Mouse (Mus musculus): ENCODE results near the gene Vmn1r3.
A peak's percentile ranks its signal among the peaks of the same experiment; 100 is the strongest.
"Not testable (repeated sequence)": the region's sequence is repeated elsewhere in the genome, so short reads cannot be mapped to it uniquely, and the experiment has no call there.

Gene Vmn1r3

GRCm38 (mm10) chr4:3185258-3185657 is at the start of gene Vmn1r3:
Vmn1r3 (minus strand) TSS chr4:3185358.
- not testable (repeated sequence) for DNase-seq (ENCODE audit: extremely low read depth, insufficient read length, low spot score)

GRCm38 (mm10) chr4:3232053-3232452 is 46.9 kb upstream of the Vmn1r3 start:
- DNase-seq (ENCODE audit: extremely low read depth, insufficient read length, low spot score) = no peak

GRCm38 (mm10) chr4:3230908-3231684 is 45.9 kb upstream of the Vmn1r3 start:
- DNase-seq (ENCODE audit: extremely low read depth, insufficient read length, low spot score) = no peak

- no peak for DNase-seq (ENCODE audit: extremely low read depth, insufficient read length, low spot score)
These were observed 44.4 kb upstream of the Vmn1r3 start for GRCm38 (mm10) chr4:3229532-3229931.

GRCm38 (mm10) chr4:3228476-3228875 is 43.3 kb upstream of the Vmn1r3 start:
- peak; percentile 50 for DNase-seq (ENCODE audit: extremely low read depth, insufficient read length, low spot score)

- DNase-seq (ENCODE audit: extremely low read depth, insufficient read length, low spot score) = no peak
These were observed 42.6 kb upstream of the Vmn1r3 start for GRCm38 (mm10) chr4:3227751-3228150.

DNA sequence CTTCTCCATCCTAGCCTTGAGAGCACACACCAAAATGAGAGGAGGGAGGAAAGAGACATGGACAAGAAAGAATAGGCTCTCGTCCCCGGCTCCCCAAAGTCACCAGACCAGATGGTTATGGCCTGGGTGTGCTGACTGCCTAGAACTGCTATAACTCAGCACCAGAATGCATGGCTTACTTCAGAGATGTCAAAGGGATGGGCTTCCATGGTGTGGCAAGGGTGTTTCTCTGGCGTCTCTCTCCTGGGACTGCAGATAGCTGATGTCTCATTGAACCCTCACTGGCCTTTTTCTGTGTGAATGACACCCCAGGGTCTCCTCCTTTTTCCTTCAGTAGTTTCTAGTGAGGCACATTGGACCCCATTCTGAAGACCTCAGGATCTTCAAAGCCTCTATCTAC is 41.3 kb upstream of the Vmn1r3 start:
- no peak for DNase-seq (ENCODE audit: extremely low read depth, insufficient read length, low spot score)

DNA sequence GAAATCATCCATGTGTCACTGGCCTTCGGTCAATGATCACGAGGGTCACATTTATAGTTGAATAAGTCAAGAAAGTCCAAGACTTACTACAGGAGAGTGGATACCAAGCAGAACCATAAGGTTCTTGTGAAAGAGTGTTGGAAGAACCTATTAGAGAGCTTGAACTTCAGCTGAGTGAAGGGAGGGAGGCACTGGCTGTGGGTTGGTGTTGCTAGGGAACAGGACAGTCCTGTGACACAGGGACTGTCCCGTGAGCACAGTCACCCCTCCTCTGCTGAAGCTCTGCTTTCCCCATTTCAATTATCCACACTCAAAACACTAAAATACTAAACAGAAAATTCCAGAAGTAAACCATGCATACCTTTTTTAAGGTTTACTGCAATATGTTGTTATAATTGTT is 40.3 kb upstream of the Vmn1r3 start:
- DNase-seq (ENCODE audit: extremely low read depth, insufficient read length, low spot score) = not testable (repeated sequence)

- DNase-seq (ENCODE audit: extremely low read depth, insufficient read length, low spot score) = not testable (repeated sequence)
These were observed 39.7 kb upstream of the Vmn1r3 start for GRCm38 (mm10) chr4:3224848-3225247.

GRCm38 (mm10) chr4:3223483-3224209 is 38.5 kb upstream of the Vmn1r3 start:
- not testable (repeated sequence) for DNase-seq (ENCODE audit: extremely low read depth, insufficient read length, low spot score)

- not testable (repeated sequence) for DNase-seq (ENCODE audit: extremely low read depth, insufficient read length, low spot score)
These were observed 31.2 kb upstream of the Vmn1r3 start for GRCm38 (mm10) chr4:3216382-3216781.

- not testable (repeated sequence) for DNase-seq (ENCODE audit: extremely low read depth, insufficient read length, low spot score)
These were observed 28.2 kb upstream of the Vmn1r3 start for GRCm38 (mm10) chr4:3213349-3213748.

DNA sequence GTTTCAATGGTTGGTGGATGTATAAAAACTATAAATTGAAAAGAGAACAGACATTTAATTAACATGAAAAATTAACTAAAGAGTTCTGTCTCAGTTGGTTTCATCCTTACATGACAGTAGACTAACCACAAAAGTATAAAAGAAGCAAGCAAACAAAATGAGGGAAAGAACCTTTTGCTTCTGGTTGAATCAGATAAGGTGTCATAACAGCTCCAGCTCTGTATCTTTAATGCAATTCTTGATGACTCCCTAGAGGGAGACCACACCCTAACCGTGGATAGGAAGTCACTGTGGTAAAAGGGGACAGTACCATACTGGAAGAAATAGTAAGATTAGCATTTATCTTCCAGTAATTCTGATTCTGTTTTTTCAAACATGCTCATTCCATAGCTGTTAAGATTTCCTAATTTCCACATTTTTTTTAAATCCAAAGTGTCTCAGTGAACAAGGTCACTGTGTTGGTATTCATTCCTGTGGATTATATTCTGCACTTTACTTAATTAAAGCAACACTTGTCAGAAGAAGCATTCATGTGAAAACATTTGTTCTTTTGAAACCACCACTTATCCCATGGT is 24.6 kb upstream of the Vmn1r3 start:
- DNase-seq (ENCODE audit: extremely low read depth, insufficient read length, low spot score) = not testable (repeated sequence)

DNA sequence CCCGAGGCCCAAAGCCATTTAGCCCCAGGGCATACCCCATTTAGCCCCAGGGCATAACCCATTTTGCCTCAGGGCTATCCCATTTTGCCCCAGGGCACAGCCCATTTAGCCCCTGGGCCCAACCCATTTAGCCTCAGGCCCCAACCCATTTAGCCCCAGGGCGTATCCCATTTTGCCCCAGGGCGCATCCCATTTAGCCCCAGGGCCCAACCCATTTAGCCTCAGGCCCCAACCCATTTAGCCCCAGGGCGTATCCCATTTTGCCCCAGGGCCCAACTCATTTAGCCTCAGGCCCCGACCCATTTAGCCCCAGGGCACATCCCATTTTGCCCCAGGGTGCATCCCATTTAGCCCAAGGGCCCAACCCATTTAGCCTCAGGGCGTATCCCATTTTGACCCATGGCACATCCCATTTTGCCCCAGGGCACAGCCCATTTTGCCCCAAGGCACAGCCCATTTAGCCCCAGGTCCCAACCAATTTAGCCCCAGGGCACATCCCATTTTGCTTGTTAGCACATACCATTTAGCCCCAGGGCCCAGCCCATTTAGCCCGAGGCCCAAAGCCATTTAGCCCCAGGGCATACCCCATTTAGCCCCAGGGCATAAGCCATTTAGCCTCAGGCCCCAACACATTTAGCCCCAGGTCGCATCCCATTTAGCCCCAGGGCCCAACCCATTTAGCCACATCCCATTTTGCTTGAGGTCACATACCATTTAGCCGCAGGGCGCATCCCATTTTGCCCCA is 8.2 kb downstream of the Vmn1r3 start:
- DNase-seq (ENCODE audit: extremely low read depth, insufficient read length, low spot score) = not testable (repeated sequence)

GRCm38 (mm10) chr4:3176195-3176594 is 9.0 kb downstream of the Vmn1r3 start:
- DNase-seq (ENCODE audit: extremely low read depth, insufficient read length, low spot score) = not testable (repeated sequence)

DNA sequence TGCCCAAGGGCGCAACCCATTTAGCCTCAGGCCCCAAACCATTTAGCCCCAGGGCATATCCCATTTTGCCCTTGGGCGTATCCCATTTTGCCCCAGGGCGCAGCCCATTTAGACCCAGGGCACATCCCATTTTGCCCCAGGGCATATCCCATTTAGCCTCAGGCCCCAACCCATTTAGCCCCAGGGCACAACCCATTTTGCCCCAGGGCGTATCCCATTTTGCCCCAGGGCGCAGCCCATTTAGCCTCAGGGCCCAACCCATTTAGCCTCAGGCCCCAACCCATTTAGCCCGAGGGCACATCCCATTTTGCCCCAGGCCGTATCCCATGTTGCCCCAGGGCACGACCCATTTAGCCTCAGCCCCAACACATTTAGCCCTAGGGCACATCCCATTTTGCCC is 9.4 kb downstream of the Vmn1r3 start:
- not testable (repeated sequence) for DNase-seq (ENCODE audit: extremely low read depth, insufficient read length, low spot score)

- DNase-seq (ENCODE audit: extremely low read depth, insufficient read length, low spot score) = not testable (repeated sequence)
These were observed 10.6 kb downstream of the Vmn1r3 start for GRCm38 (mm10) chr4:3174586-3174985.

GRCm38 (mm10) chr4:3167020-3167419 is 18.1 kb downstream of the Vmn1r3 start, which contains the start of gene Vmn1r2:
Vmn1r2 (plus strand) TSS chr4:3167320.
- not testable (repeated sequence) for DNase-seq (ENCODE audit: extremely low read depth, insufficient read length, low spot score)

GRCm38 (mm10) chr4:3165046-3165445 is 20.1 kb downstream of the Vmn1r3 start:
- DNase-seq (ENCODE audit: extremely low read depth, insufficient read length, low spot score) = no peak

DNA sequence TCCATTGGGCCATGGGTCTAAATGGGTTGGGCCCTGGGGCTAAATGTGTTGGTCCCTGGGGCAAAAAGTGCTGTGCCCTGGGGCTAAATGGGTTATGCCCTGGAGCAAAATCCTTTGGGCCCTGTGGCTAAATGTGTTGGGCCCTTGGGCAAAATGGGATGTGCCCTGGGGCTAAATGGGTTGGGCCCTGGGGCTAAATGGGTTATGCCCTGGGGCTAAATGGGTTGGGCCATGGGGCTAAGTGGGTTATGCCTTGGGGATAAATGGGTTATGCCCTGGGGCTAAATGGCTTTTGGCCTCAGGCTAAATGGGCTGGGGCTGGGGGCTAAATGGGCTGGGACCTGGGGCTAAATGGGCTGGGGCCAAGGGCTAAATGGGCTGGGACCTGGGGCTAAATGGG is 20.7 kb downstream of the Vmn1r3 start:
- DNase-seq (ENCODE audit: extremely low read depth, insufficient read length, low spot score) = not testable (repeated sequence)

GRCm38 (mm10) chr4:3153320-3153719 is 31.8 kb downstream of the Vmn1r3 start:
- DNase-seq (ENCODE audit: extremely low read depth, insufficient read length, low spot score) = not testable (repeated sequence)
